Mouse (Mus musculus): Measurements from ENCODE around the gene Olfr435. TPM values are rescaled to one million over a fixed set of nuclear protein-coding genes. Genes with fewer than 3 reads are reported as not detected.
"Not testable (repeated sequence)": the region's sequence is repeated elsewhere in the genome, so short reads cannot be mapped to it uniquely, and the experiment has no call there.

Olfr435 gene
- not detected in 2 replicates for polyA plus RNA-seq (2012; ENCODE audit: insufficient read depth, insufficient read length, missing spikeins)

DNA sequence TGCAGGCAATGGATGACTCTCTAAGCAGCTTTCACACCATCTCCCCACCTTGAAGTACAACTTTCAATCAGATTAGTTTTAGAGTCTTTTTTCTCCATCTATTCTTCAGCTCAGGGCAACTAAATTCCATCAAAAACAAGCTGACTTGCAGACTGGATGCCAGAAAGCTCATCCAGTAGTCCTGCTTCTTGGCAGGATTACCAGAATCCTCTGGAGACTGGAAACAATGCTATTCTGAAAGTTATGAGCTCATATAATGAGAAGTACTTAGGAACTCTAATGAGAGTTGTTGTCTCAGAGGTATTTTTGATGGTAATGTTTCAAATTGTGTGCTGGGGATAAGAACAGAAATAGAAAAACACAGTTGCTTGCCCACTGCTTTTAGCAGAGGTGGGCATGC is at the start of gene Olfr435:
TSS of gene Olfr435 (plus strand) at position 366 of the 400 bp plus-strand sequence.
- no peak within 1 kb of the TSS for H3K4me3 ChIP-seq (ENCODE audit: insufficient read depth, low read depth, low read length)
- H3K27ac ChIP-seq (replicated peaks; ENCODE audit: low read depth, low read length), result no peak within 1 kb of the TSS
- H3K4me1 ChIP-seq (ENCODE audit: control insufficient read depth, insufficient read depth, insufficient read length, low read length), result no peaks in the 10 kb centered on the region

DNA sequence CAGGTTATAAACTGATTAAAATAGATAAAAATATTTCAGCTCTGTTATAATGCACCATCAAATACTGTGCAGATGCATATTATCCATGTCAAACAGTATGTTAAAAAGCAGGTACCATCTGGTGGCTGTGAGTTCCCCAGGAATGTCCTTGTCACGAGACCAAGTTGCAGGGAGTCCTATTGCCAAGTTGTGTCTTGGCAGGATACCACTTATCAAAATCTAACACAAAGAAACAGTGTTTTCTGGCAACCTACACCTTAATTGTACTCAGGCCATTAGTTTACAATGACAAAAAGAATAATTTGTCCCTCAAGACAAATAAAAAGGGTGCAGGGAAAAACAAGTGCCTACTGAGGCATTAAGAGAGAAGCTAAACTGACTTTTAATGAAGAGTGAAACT is 37.4 kb upstream of the Olfr435 start:
- H3K4me1 ChIP-seq (ENCODE audit: control insufficient read depth, insufficient read depth, insufficient read length, low read length), result no peaks in the 10 kb centered on the region
- H3K27ac ChIP-seq (replicated peaks; ENCODE audit: low read depth, low read length), result no peak overlapping the region
- H3K4me3 ChIP-seq (ENCODE audit: insufficient read depth, low read depth, low read length), result no peak overlapping the region

DNA sequence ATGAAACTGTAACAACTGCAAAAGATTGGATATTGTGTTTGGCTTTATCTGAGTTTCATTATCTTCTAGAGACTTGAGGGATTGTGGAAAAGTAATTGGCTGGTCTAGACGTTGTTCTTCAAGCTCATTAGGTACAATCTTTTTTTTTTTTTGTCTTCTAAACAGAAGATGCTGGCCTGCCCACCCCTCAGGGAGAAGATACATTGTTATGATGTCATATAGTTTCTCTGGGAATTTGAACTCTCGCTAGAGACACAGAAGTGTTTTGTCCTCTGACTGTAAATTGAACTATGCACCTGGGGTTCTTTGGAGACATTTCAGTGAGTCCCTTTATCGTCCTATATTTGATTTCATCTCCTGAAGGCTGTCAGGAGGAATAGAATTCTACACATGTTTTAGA is 34.0 kb upstream of the Olfr435 start, which contains the start of gene Olfr437:
TSS of gene Olfr437 (plus strand) at position 301 of the 400 bp plus-strand sequence.
- no peak within 1 kb of the TSS for H3K27ac ChIP-seq (replicated peaks; ENCODE audit: low read depth, low read length)
- H3K4me1 ChIP-seq (ENCODE audit: control insufficient read depth, insufficient read depth, insufficient read length, low read length), result no peaks in the 10 kb centered on the region
- no peak within 1 kb of the TSS for H3K4me3 ChIP-seq (ENCODE audit: insufficient read depth, low read depth, low read length)

DNA sequence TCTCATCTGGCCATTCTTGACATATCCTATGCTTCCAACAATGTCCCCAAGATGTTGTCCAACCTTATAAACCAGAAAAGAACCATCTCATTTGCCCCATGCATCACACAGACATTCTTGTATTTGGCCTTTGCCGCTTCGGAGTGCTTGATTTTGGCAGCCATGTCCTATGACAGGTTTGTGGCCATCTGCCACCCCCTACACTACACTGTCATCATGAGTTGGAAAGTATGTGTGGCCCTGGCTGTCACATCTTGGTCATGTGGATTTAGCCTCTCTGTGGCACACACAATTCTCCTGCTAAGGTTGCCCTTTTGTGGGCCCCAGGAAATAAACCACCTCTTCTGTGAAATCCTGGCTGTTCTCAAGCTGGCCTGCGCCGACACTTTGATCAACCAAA is 29.7 kb upstream of the Olfr435 start:
- H3K4me1 ChIP-seq (ENCODE audit: control insufficient read depth, insufficient read depth, insufficient read length, low read length), result no peaks in the 10 kb centered on the region
- no peak overlapping the region for H3K27ac ChIP-seq (replicated peaks; ENCODE audit: low read depth, low read length)
- H3K4me3 ChIP-seq (ENCODE audit: insufficient read depth, low read depth, low read length), result no peak overlapping the region

DNA sequence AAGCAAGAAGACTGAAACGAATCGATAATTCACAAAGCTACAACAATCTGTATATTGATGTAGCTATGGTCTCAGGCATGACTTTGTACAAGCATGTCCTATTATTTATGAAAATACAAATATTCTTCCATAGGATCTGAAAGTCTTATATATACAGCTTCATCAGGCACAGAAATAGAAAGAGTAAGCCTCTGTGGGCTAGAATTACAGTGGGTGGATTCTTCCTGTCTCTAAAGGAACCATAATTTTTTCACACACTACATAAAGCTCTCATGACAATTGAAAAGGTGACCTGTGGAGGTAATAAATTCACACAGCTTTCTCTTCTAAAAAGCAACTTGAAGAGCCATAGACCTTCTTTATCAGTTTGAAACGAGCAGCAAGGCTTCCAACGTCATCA is 25.1 kb upstream of the Olfr435 start, which contains the start of gene Olfr13:
TSS of gene Olfr13 (plus strand) at position 301 of the 400 bp plus-strand sequence.
- Histone ChIP-seq H3K4me1 (ENCODE audit: control insufficient read depth, insufficient read depth, insufficient read length, low read length) (no peaks in the 10 kb centered on the region), H3K4me3 (ENCODE audit: insufficient read depth, low read depth, low read length) (no peak within 1 kb of the TSS), H3K27ac (replicated peaks; ENCODE audit: low read depth, low read length) (no peak within 1 kb of the TSS)

DNA sequence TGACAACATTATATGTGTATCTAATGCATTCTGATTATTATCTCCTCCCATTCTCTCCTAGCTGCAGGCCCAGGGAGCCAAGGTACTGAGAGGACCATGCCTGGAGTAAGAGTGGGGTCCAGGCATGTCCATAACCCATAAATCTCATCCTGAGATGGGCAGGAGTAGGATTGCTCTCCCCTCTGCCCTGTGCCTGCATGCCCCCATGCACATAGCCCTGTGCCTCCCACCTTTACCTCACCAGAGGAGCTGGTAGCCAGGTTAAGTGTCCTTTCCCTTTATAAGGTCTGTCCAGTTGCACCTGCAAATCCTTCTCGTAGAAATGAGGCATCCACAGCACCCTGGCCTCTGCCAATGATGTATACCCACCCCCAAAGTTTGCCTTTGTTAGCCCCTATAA is 18.8 kb upstream of the Olfr435 start:
- H3K27ac ChIP-seq (replicated peaks; ENCODE audit: low read depth, low read length), result no peak overlapping the region
- no peaks in the 10 kb centered on the region for H3K4me1 ChIP-seq (ENCODE audit: control insufficient read depth, insufficient read depth, insufficient read length, low read length)
- H3K4me3 ChIP-seq (ENCODE audit: insufficient read depth, low read depth, low read length), result no peak overlapping the region

DNA sequence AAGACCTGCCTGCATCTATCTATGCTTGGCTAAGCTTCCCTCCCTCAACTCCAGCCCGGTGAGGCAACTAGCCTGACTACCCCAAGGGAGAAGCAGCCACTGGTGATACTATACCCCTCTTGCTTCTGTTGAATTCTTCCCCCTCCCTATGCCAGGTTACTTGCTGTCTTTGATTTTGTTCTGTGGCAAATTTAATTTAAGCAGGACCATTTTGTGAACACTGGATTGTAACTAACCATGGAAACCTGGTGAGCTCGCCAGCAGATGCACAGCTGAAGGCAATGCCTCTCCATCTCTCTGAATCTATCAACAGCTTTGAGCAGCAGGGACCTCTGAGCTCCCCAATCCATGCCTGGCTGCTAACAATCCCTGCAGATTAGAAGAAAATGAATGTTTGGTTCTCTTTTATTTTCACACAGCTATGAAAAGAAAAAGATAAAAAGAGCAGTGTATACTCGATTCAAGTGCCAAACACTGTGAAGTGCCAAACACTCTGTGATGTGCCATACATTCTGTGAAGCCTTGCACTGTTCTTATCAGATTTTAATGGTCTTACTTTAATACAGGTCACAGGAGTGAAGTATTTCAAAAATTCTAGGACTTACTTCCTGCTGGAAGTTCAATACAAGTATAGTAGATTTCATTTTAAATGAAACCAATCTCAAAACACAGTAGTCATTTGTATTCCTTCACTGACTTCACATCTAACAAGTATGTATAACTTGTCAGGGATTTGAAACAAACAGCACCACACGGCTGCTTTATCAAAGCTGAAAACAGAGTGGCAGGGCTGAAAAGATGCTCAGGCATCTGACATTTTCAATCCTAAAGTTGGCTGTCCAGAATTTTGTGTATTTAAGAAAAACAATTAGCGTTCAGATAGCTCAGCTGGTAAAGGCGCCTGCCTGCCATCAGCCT is 18.1 kb upstream of the Olfr435 start:
- no peak overlapping the region for H3K27ac ChIP-seq (replicated peaks; ENCODE audit: low read depth, low read length)
- no peak overlapping the region for H3K4me3 ChIP-seq (ENCODE audit: insufficient read depth, low read depth, low read length)
- no peaks in the 10 kb centered on the region for H3K4me1 ChIP-seq (ENCODE audit: control insufficient read depth, insufficient read depth, insufficient read length, low read length)

DNA sequence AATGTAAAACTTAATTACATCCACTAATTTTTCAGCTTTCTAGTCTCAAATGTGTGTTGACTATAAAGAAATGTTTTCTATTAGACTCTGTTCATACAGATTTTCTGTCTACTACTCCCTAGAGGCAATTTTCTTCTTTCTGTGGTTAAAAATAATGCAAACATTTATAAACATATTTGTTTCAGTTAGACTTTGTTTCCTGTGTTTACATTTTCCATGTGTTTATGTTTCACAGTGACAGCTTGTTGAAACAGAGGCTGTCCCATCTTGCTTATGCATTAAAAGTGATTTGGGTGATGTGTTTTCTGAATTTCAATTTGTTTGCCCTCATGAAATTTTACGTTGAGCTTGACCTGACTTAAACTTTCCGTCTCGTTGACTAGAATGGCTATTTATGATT is 6.0 kb upstream of the Olfr435 start:
- H3K4me1 ChIP-seq (ENCODE audit: control insufficient read depth, insufficient read depth, insufficient read length, low read length), result no peaks in the 10 kb centered on the region
- no peak overlapping the region for H3K27ac ChIP-seq (replicated peaks; ENCODE audit: low read depth, low read length)
- H3K4me3 ChIP-seq (ENCODE audit: insufficient read depth, low read depth, low read length), result no peak overlapping the region

DNA sequence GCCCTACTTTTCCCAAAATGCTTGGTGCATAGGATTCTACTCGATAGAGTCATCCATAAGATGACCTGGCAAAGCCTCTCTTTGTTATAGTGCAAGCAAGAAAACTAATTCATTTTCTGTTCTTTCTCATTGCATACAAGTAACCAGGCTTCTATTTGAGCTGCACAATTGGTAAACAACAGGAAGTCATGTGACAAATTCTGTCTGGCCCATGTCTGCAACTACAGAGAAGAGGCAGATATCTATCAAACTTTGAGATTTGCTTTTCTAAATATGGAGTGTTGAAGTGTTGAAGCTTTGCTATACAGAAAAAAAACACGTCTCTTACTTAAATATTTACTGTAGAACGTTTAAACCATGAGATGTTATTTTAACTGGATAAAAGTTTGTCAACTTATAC is 1.1 kb downstream of the Olfr435 start:
- Histone ChIP-seq H3K4me3 (ENCODE audit: insufficient read depth, low read depth, low read length) (no peak overlapping the region), H3K27ac (replicated peaks; ENCODE audit: low read depth, low read length) (no peak overlapping the region), H3K4me1 (ENCODE audit: control insufficient read depth, insufficient read depth, insufficient read length, low read length) (no peaks in the 10 kb centered on the region)

DNA sequence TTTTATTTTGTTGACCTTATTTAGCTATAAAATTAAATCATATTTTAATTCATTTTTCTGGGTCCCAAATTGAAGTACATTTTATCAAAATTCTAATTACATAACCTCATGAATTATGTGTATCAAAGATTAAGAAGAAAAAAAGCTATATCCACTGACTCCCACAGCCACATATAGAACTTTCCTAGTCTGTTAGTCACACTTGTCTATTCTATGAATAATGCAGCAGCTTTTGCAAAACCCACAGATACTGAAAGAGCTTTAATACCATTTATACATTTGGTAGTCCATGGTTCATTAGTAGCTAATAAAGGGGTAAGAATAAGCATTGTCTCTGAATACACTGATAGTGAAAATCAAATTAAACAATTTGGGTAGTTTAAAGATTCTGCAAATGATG is 5.8 kb downstream of the Olfr435 start:
- Histone ChIP-seq H3K4me1 (ENCODE audit: control insufficient read depth, insufficient read depth, insufficient read length, low read length) (no peaks in the 10 kb centered on the region), H3K27ac (replicated peaks; ENCODE audit: low read depth, low read length) (no peak overlapping the region), H3K4me3 (ENCODE audit: insufficient read depth, low read depth, low read length) (no peak overlapping the region)

DNA sequence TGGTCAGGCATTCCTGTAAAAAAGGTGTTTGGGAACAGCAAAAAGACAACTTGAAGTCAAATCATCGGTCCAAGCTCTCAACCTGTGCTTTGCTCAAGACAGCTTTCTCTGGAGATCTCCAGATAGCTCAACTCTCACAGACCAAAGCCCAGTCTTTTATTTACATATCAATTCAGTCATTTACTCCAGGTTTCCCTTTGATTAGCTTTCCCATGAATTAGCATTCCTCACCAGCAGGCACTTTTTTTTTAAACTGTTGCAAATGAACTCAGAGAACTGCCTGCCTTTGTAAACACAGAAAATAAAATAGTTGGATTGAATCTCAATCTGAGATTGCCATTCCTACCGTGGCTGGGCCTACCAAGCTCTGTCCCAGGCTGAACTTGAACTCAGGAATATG is 8.4 kb downstream of the Olfr435 start:
- Histone ChIP-seq H3K27ac (replicated peaks; ENCODE audit: low read depth, low read length) (no peak overlapping the region), H3K4me3 (ENCODE audit: insufficient read depth, low read depth, low read length) (no peak overlapping the region), H3K4me1 (ENCODE audit: control insufficient read depth, insufficient read depth, insufficient read length, low read length) (no peaks in the 10 kb centered on the region)

DNA sequence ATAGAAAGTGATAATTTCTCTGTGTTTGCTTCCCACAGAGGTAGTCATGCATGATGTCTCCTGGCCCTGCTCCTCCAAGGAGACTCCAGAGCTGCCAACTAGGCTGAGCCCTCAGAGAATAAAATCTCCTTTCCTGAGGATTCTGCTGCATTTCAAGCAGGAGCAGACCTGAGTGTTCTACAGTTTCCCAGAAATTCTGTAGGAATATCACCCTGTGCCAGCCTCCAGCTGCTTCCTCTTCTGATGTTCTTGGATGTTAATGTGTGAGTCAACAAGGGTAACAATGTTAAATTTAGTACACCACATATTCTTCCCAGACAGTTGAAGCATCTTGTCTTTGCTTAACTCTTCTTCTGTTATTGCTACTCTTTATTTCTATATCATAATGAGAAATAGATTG is 15.9 kb downstream of the Olfr435 start, which contains the start of gene Olfr434:
TSS of gene Olfr434 (plus strand) at position 149 of the 400 bp plus-strand sequence.
- not testable (repeated sequence) for H3K27ac ChIP-seq (replicated peaks; ENCODE audit: low read depth, low read length); H3K4me1 ChIP-seq (ENCODE audit: control insufficient read depth, insufficient read depth, insufficient read length, low read length); H3K4me3 ChIP-seq (ENCODE audit: insufficient read depth, low read depth, low read length)

DNA sequence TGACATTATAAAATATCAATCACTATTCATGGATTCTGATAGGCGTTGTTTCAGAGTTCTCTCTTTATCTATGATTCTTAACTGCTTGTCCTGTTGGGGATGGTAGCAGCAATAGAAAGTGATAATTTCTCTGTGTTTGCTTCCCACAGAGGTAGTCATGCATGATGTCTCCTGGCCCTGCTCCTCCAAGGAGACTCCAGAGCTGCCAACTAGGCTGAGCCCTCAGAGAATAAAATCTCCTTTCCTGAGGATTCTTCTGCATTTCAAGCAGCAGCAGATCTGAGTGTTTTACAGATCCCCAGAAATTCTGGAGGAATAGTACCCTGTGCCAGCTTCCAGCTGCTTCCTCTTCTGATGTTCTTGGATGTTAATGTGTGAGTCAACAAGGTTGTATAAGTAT is 34.3 kb downstream of the Olfr435 start, which contains the start of gene Olfr47:
TSS of gene Olfr47 (plus strand) at position 275 of the 400 bp plus-strand sequence.
- H3K4me1 ChIP-seq (ENCODE audit: control insufficient read depth, insufficient read depth, insufficient read length, low read length); H3K4me3 ChIP-seq (ENCODE audit: insufficient read depth, low read depth, low read length); H3K27ac ChIP-seq (replicated peaks; ENCODE audit: low read depth, low read length): not testable (repeated sequence)

DNA sequence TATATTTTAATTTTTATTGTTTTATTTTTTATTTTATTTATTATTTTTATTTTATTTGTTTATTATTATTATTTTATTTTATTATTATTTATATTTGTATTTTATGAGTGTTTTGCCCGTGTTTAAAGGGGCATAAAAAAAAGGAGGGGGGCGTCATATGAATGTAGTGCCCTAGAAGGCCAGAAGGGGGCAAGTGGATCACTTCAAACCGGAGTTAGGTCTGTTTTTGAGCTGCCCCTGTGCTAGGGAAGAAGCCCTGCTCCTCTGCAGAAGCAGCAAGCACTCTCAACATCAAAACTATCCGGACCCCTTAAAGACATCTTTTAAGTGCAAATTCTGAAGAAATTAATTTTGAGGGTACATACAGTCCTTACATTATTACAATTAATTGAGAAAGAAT is 45.1 kb downstream of the Olfr435 start:
- no peak overlapping the region for H3K4me3 ChIP-seq (ENCODE audit: insufficient read depth, low read depth, low read length)
- no peak overlapping the region for H3K27ac ChIP-seq (replicated peaks; ENCODE audit: low read depth, low read length)
- H3K4me1 ChIP-seq (ENCODE audit: control insufficient read depth, insufficient read depth, insufficient read length, low read length), result no peaks in the 10 kb centered on the region

DNA sequence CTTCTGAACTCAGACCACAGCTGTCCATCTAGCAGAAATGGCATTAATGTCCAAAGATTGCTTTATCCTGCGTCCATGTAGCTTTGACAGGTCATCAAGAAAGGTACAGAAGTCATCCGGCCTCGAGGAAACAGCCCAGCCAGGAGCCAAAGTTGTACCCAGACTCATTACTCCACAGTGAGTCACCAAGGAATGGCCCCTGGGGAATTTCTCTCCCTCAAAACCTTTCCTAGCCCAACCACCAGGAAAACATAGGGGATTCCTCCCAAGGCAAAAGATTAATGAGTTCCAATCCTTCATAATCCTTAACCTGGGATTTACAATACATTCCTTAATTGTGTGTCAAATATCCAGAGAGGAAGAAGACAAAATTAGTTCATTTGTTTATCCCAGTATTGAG is 50.5 kb downstream of the Olfr435 start:
- H3K4me3 ChIP-seq (ENCODE audit: insufficient read depth, low read depth, low read length), result no peak overlapping the region
- no peak overlapping the region for H3K27ac ChIP-seq (replicated peaks; ENCODE audit: low read depth, low read length)
- no peaks in the 10 kb centered on the region for H3K4me1 ChIP-seq (ENCODE audit: control insufficient read depth, insufficient read depth, insufficient read length, low read length)

DNA sequence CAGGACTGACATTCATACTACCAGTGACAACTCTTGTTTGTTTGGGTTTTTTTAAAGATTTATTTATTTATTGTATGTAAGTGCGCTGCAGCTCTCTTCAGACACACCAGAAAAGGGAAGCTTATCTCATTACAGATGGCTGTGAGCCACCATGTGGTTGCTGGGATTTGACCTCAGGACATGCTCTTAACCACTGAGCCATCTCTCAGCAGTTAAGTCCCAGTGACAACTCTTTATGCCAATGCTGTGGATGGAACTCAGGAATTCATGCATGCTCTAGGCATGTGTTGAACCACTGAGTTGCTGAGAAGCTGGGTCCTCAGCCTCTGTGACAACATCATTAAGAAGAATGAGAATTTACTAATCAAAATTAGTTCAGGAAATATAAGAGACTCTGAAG is 56.0 kb downstream of the Olfr435 start:
- no peak overlapping the region for H3K4me3 ChIP-seq (ENCODE audit: insufficient read depth, low read depth, low read length)
- no peak overlapping the region for H3K27ac ChIP-seq (replicated peaks; ENCODE audit: low read depth, low read length)
- no peaks in the 10 kb centered on the region for H3K4me1 ChIP-seq (ENCODE audit: control insufficient read depth, insufficient read depth, insufficient read length, low read length)
